14 mouse cellular contexts compared by ENCODE assay signal in the genomic region with DNA sequence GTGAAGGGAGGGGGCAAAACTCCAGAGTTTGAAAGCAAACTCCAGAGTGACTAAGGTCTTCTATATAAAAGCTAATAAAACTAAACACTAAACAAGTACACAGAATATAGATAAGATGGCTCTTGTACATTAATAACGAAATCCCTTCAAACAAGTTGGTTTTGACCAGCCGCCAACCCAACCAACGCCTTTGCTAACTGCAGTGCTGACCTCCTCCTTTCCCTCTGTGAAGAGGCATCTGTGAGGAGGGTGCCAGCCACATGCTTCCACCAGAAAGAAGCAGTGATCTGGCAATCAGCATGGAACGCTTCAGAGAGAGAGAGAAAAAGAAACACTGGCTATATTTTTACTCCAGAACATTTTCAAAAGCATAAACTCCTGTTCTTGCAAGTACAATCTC. TPM values are rescaled to one million over a fixed set of nuclear protein-coding genes. Genes with fewer than 3 reads are reported as not detected.
DNase-seq lines count a peak whose midpoint lies in the region; ATAC-seq and TF ChIP-seq lines count a peak whose summit lies in the region.
"Had no signal": no experiment of that assay in that cellular context is flagged by ENCODE, and none has a peak within 500 bp of the region (broad histone marks: within the 10 kb centered on the region; RNA-seq: fewer than 3 reads in every experiment).

No protein-coding gene starts in this region.

- peak; percentile 87 for DNase-seq in heart, adult 11 months
- DNase-seq in heart, postnatal 25 days (ENCODE audit: low spot score): no peak
- DNase-seq in lung, postnatal 0 days (ENCODE audit: low spot score): peak; percentile 37
- no peak for DNase-seq in lung, postnatal 25 days (ENCODE audit: low spot score)
- peak; percentile 57 to 75 for DNase-seq in layer of hippocampus, adult 8-10 months (ENCODE audit: low spot score in 2 of 2)
- peak; percentile 49 for DNase-seq in lung, postnatal 14 days
- DNase-seq: gastrocnemius, postnatal 25 days; thymus, postnatal 14 days had no signal

- H3K36me3 ChIP-seq in lung, postnatal 0 days (ENCODE audit: insufficient read depth, low read length): no peaks in the 10 kb centered on the region
- no peaks in the 10 kb centered on the region for H3K36me3 ChIP-seq in kidney, embryonic 15.5 days
- H3K36me3 ChIP-seq: midbrain, embryonic 13.5 days; stomach, embryonic 15.5 days had no signal

- 24% methylated on average over 4 of the region's 4 CpGs for WGBS in lung, postnatal 0 days
- WGBS in kidney, embryonic 15.5 days: 66% methylated on average over 4 of the region's 4 CpGs

- no peak for TF ChIP-seq EP300 in lung, postnatal 0 days (IDR thresholded peaks at IDR 0.05)

- H3K4me2 ChIP-seq in lung, postnatal 0 days (replicated peaks; ENCODE audit: low read depth, low read length): no peak overlapping the region
- no peak overlapping the region for H3K4me2 ChIP-seq in kidney, embryonic 15.5 days
- H3K4me2 ChIP-seq: midbrain, embryonic 13.5 days; stomach, embryonic 15.5 days had no signal

- no peak for ATAC-seq in lung, postnatal 0 days
- ATAC-seq in kidney, embryonic 15.5 days (replicated peaks; ENCODE audit: low FRiP score): no peak
- ATAC-seq: forebrain, embryonic 14.5 days; inflammation-experienced regulatory T-cells, adult 6 months; midbrain, embryonic 13.5 days had no signal

- H3K4me1 ChIP-seq in lung, postnatal 0 days (ENCODE audit: insufficient read depth, low read depth, low read length): peaks cover 40% of the 10 kb centered on the region
- H3K4me1 ChIP-seq in kidney, embryonic 15.5 days: peaks cover 52% of the 10 kb centered on the region

- no peak overlapping the region for H3K4me3 ChIP-seq in lung, postnatal 0 days (ENCODE audit: low read depth, low read length)
- H3K4me3 ChIP-seq in kidney, embryonic 15.5 days (replicated peaks): no peak overlapping the region
- H3K4me3 ChIP-seq: midbrain, embryonic 13.5 days; stomach, embryonic 15.5 days had no signal

- intact Hi-C loops in heart, postnatal 25 days (cut with DNase I): no loop called here

- TF ChIP-seq CTCF in lung, postnatal 0 days (IDR thresholded peaks at IDR 0.05): no peak

- H3K9ac ChIP-seq in lung, postnatal 0 days (replicated peaks; ENCODE audit: low read depth): no peak overlapping the region
- no peak overlapping the region for H3K9ac ChIP-seq in kidney, embryonic 15.5 days
- H3K9ac ChIP-seq: midbrain, embryonic 13.5 days; stomach, embryonic 15.5 days had no signal

- H3K27me3 ChIP-seq in lung, postnatal 0 days (replicated peaks; ENCODE audit: insufficient read depth, low read length): no peaks in the 10 kb centered on the region
- no peaks in the 10 kb centered on the region for H3K27me3 ChIP-seq in kidney, embryonic 15.5 days
- H3K27me3 ChIP-seq: midbrain, embryonic 13.5 days; stomach, embryonic 15.5 days had no signal

- no peak overlapping the region for H3K27ac ChIP-seq in lung, postnatal 0 days (ENCODE audit: low read length)
- H3K27ac ChIP-seq in kidney, embryonic 15.5 days: no peak overlapping the region
- H3K27ac ChIP-seq: kidney, postnatal 0 days; midbrain, embryonic 13.5 days; stomach, embryonic 15.5 days had no signal

- H3K9me3 ChIP-seq in lung, postnatal 0 days (ENCODE audit: low read length): no peaks in the 10 kb centered on the region
- no peaks in the 10 kb centered on the region for H3K9me3 ChIP-seq in kidney, embryonic 15.5 days (replicated peaks)
- H3K9me3 ChIP-seq: midbrain, embryonic 13.5 days; stomach, embryonic 15.5 days had no signal

RNA-seq across cellular contexts. Expression of a gene that starts 21.1 kb away (rescaled TPM):
- 10 to 100 TPM; 24.0 to 24.4 TPM for total RNA-seq in heart, postnatal 25 days (2021)
- polyA plus RNA-seq in lung, postnatal 0 days (2015; fragmentation: Nextera tagmentation; extraction: Ambion mirVana): 37.5 and 44.2 TPM in 2 replicates
- total RNA-seq in layer of hippocampus, adult 8-10 months (2022): 10 to 100 TPM; 78.0 to 94.1 (median 85.5) TPM
- polyA plus RNA-seq in kidney, embryonic 15.5 days (2015; fragmentation: Nextera tagmentation; extraction: Ambion mirVana): 24.0 and 25.2 TPM in 2 replicates

Comparison
In these comparisons a context has a peak if more than half of its experiments do, and no peak if none do; other contexts are left out.
1. DNase-seq: peak in heart, adult 11 months (single experiment), lung, postnatal 0 days (single experiment), layer of hippocampus, adult 8-10 months (2 of 2) and lung, postnatal 14 days (single experiment); none in heart, postnatal 25 days (single experiment) and lung, postnatal 25 days (single experiment).